Mouse (Mus musculus) heart, embryonic 16.5 days (tissue): ENCODE data around the gene Sfn. TPM values are rescaled to one million over a fixed set of nuclear protein-coding genes. Genes with fewer than 3 reads are reported as not detected.

Source experiments
- ATAC-seq: fragments of 200-750 bp; cut with Nextera tagmentation; replicated peaks from 2 replicates; pipeline ENCODE4 v1.8.0; 2017; ENCODE audit warnings: moderate number of reproducible peaks; ENCODE audit not compliant: insufficient read depth, low FRiP score; ENCODE audit errors: extremely low read depth
- H3K27ac ChIP-seq: fragments of 300-500 bp; sonication (generic); 2 replicates; pipeline ENCODE4 v1.5.1; 2014; ENCODE audit warnings: mild to moderate bottlenecking, low read length, control low read depth, moderate library complexity
- H3K27me3 ChIP-seq: fragments of 300-500 bp; sonication (generic); 2 replicates; pipeline ENCODE4 v1.6.1; 2014; ENCODE audit warnings: low read length, mixed read lengths; ENCODE audit not compliant: control insufficient read depth, insufficient read depth
- H3K36me3 ChIP-seq: fragments of 300-500 bp; sonication (generic); 2 replicates; pipeline ENCODE4 v1.6.1; 2014; ENCODE audit not compliant: control insufficient read depth, insufficient read depth
- H3K4me1 ChIP-seq: fragments of 300-500 bp; sonication (generic); 2 replicates; pipeline ENCODE4 v1.6.1; 2014; ENCODE audit warnings: low read length, mixed read lengths; ENCODE audit not compliant: control insufficient read depth, insufficient read depth
- H3K4me2 ChIP-seq: fragments of 300-500 bp; sonication (generic); 2 replicates; pipeline ENCODE4 v1.6.1; 2014; ENCODE audit warnings: low read depth, mild to moderate bottlenecking, control low read depth, low read length
- H3K4me3 ChIP-seq: fragments of 300-500 bp; sonication (generic); 2 replicates; pipeline ENCODE4 v1.5.1; 2014; ENCODE audit warnings: mild to moderate bottlenecking, control low read depth, low read length
- H3K9ac ChIP-seq: fragments of 300-500 bp; sonication (generic); 2 replicates; pipeline ENCODE4 v1.6.1; 2014; ENCODE audit warnings: low read length, control low read depth
- H3K9me3 ChIP-seq: fragments of 300-500 bp; sonication (generic); replicated peaks from 2 replicates; pipeline ENCODE4 v1.6.1; 2016; ENCODE audit warnings: low read length; ENCODE audit not compliant: control insufficient read depth
- WGBS: fragments of 180-500 bp; shearing (Covaris S2); extraction: QIAGEN DNeasy Blood & Tissue Kit; methylation state at CpG from one replicate; pipeline ENCODE4 v1.1.7; 2014; 5-methylcytosine and 5-hydroxymethylcytosine counted together
- polyA plus RNA-seq: library from polyadenylated mRNA; unstranded; fragments of >200 nt; fragmentation: Nextera tagmentation; extraction: Ambion mirVana; gene quantifications from 2 replicates; pipeline ENCODE4 v1.2.1, GENCODE M21; 2015

Sfn gene
- polyA plus RNA-seq, 1 experiment from 2014 or later = 20.6 TPM

GRCm38 (mm10) chr4:133626221-133626620 is 24.3 kb upstream of the Sfn start:
- 60% methylated on average over 5 of the region's 5 CpGs for WGBS
- H3K27me3 ChIP-seq = no peaks in the 10 kb centered on the region
- no peaks in the 10 kb centered on the region for H3K9me3 ChIP-seq
- H3K4me1 ChIP-seq = peaks cover 13% of the 10 kb centered on the region
- no peak overlapping the region for H3K4me3 ChIP-seq
- 0 out of 2 replicates have a peak, but pooled peaks have one; percentile 21 for ATAC-seq
- peak overlapping the region; percentile 83 for H3K27ac ChIP-seq
- H3K9ac ChIP-seq = peak overlapping the region; percentile 1; the same call in 1 of the 2 replicates
- no peak overlapping the region for H3K4me2 ChIP-seq
- peaks cover 3% of the 10 kb centered on the region; the same call in 1 of the 2 replicates for H3K36me3 ChIP-seq

GRCm38 (mm10) chr4:133625621-133626071 is 23.7 kb upstream of the Sfn start:
- peaks cover 3% of the 10 kb centered on the region; the same call in 1 of the 2 replicates for H3K36me3 ChIP-seq
- H3K27ac ChIP-seq = peak overlapping the region; percentile 83
- H3K4me2 ChIP-seq = no peak overlapping the region
- no peaks in the 10 kb centered on the region for H3K27me3 ChIP-seq
- peaks cover 12% of the 10 kb centered on the region for H3K4me1 ChIP-seq
- 52% methylated on average over 11 of the region's 11 CpGs for whole genome bisulfite sequencing
- no peaks in the 10 kb centered on the region for H3K9me3 ChIP-seq
- no peak overlapping the region for H3K4me3 ChIP-seq
- peak; percentile 81 for ATAC-seq
- H3K9ac ChIP-seq = peak overlapping the region; percentile 1; the same call in 1 of the 2 replicates

GRCm38 (mm10) chr4:133624830-133625229 is 22.9 kb upstream of the Sfn start:
- H3K4me2 ChIP-seq = no peak overlapping the region
- WGBS = 81% methylated on average over 7 of the region's 7 CpGs

GRCm38 (mm10) chr4:133622161-133622695 is 20.3 kb upstream of the Sfn start:
- Histone ChIP-seq H3K4me1 (peaks cover 18% of the 10 kb centered on the region), H3K4me2 (no peak overlapping the region), H3K9ac (no peak overlapping the region), H3K36me3 (peaks cover 3% of the 10 kb centered on the region; the same call in 1 of the 2 replicates), H3K4me3 (no peak overlapping the region), H3K27ac (no peak overlapping the region), H3K27me3 (no peaks in the 10 kb centered on the region), H3K9me3 (no peaks in the 10 kb centered on the region)
- no peak for ATAC-seq
- WGBS = 67% methylated on average over 11 of the region's 11 CpGs

More at GRCm38 (mm10) chr4:133624830-133625229, 22.9 kb upstream of the Sfn start:
- H3K27me3 ChIP-seq = no peaks in the 10 kb centered on the region
- no peak overlapping the region for H3K9ac ChIP-seq
- H3K4me3 ChIP-seq = no peak overlapping the region
- no peaks in the 10 kb centered on the region for H3K9me3 ChIP-seq
- peaks cover 3% of the 10 kb centered on the region; the same call in 1 of the 2 replicates for H3K36me3 ChIP-seq
- no peak for ATAC-seq
- H3K4me1 ChIP-seq = peaks cover 18% of the 10 kb centered on the region
- peak overlapping the region; percentile 83 for H3K27ac ChIP-seq

GRCm38 (mm10) chr4:133620668-133621067 is 18.7 kb upstream of the Sfn start:
- H3K9me3 ChIP-seq = no peaks in the 10 kb centered on the region
- no peaks in the 10 kb centered on the region for H3K27me3 ChIP-seq
- 0 out of 2 replicates have a peak overlapping the region, but pooled peaks have one; percentile 7 for H3K27ac ChIP-seq
- no peak for ATAC-seq
- WGBS = 76% methylated on average over 8 of the region's 8 CpGs
- peaks cover 3% of the 10 kb centered on the region; the same call in 1 of the 2 replicates for H3K36me3 ChIP-seq
- no peak overlapping the region for H3K9ac ChIP-seq
- peaks cover 16% of the 10 kb centered on the region for H3K4me1 ChIP-seq
- H3K4me2 ChIP-seq = no peak overlapping the region
- no peak overlapping the region for H3K4me3 ChIP-seq

- 38% methylated on average over 4 of the region's 4 CpGs for WGBS
- peaks cover 16% of the 10 kb centered on the region for H3K4me1 ChIP-seq
- no peak overlapping the region for H3K9ac ChIP-seq
- no peak overlapping the region for H3K4me2 ChIP-seq
- no peaks in the 10 kb centered on the region for H3K9me3 ChIP-seq
- no peaks in the 10 kb centered on the region for H3K27me3 ChIP-seq
- H3K27ac ChIP-seq = no peak overlapping the region
- peaks cover under 1% of the 10 kb centered on the region; the same call in 1 of the 2 replicates for H3K36me3 ChIP-seq
- ATAC-seq = no peak
- H3K4me3 ChIP-seq = no peak overlapping the region
These were observed 17.6 kb upstream of the Sfn start for GRCm38 (mm10) chr4:133619473-133620136.

- Histone ChIP-seq H3K27ac (no peak overlapping the region), H3K4me3 (no peak overlapping the region), H3K9ac (no peak overlapping the region), H3K4me2 (no peak overlapping the region), H3K4me1 (peaks cover 16% of the 10 kb centered on the region), H3K9me3 (no peaks in the 10 kb centered on the region), H3K36me3 (0 out of 2 replicates have a peak, but pooled peaks cover 5% of the 10 kb centered on the region), H3K27me3 (no peaks in the 10 kb centered on the region)
- no peak for ATAC-seq
- WGBS = 77% methylated on average over 11 of the region's 11 CpGs
These were observed 16.0 kb upstream of the Sfn start for GRCm38 (mm10) chr4:133617936-133618335.

GRCm38 (mm10) chr4:133615416-133615815 is 13.4 kb upstream of the Sfn start:
- H3K9me3 ChIP-seq = peaks cover 4% of the 10 kb centered on the region
- H3K4me2 ChIP-seq = no peak overlapping the region
- H3K4me1 ChIP-seq = peaks cover 8% of the 10 kb centered on the region
- no peaks in the 10 kb centered on the region for H3K27me3 ChIP-seq
- no peak overlapping the region for H3K9ac ChIP-seq
- 69% methylated on average over 10 of the region's 10 CpGs for WGBS
- ATAC-seq = no peak
- no peak overlapping the region for H3K27ac ChIP-seq
- H3K36me3 ChIP-seq = peaks cover 17% of the 10 kb centered on the region
- H3K4me3 ChIP-seq = no peak overlapping the region

GRCm38 (mm10) chr4:133614274-133614761 is 12.3 kb upstream of the Sfn start:
- H3K27ac ChIP-seq = no peak overlapping the region
- no peak overlapping the region for H3K4me3 ChIP-seq
- H3K9ac ChIP-seq = no peak overlapping the region
- no peak; the same call in 1 of the 2 replicates for ATAC-seq
- 81% methylated on average over 8 of the region's 8 CpGs for WGBS
- H3K27me3 ChIP-seq = no peaks in the 10 kb centered on the region
- no peak overlapping the region for H3K4me2 ChIP-seq
- no peaks in the 10 kb centered on the region for H3K4me1 ChIP-seq
- H3K9me3 ChIP-seq = peaks cover 4% of the 10 kb centered on the region
- H3K36me3 ChIP-seq = peaks cover 17% of the 10 kb centered on the region
